ENCODE assay signal across 23 mouse cellular contexts in genomic region chr16:52043380-52044117, GRCm38 (mm10). TPM values are rescaled to one million over a fixed set of nuclear protein-coding genes. Genes with fewer than 3 reads are reported as not detected.
DNase-seq lines count a peak whose midpoint lies in the region; ATAC-seq lines count a peak whose summit lies in the region.
"Had no signal": no experiment of that assay in that cellular context is flagged by ENCODE, and none has a peak within 500 bp of the region (broad histone marks: within the 10 kb centered on the region; RNA-seq: fewer than 3 reads in every experiment).

No protein-coding gene starts in this region.

- H3K27ac ChIP-seq in hindbrain, embryonic 12.5 days = no peak overlapping the region
- H3K27ac ChIP-seq in hindbrain, embryonic 11.5 days (ENCODE audit: low read depth, low read length) = no peak overlapping the region
- H3K27ac ChIP-seq in kidney, embryonic 15.5 days = 0 out of 2 replicates have a peak overlapping the region, but pooled peaks have one; percentile 32
- H3K27ac ChIP-seq in neural tube, embryonic 13.5 days (replicated peaks) = peak overlapping the region; percentile 3; the same call in 1 of the 2 replicates
- H3K27ac ChIP-seq in neural tube, embryonic 15.5 days (replicated peaks) = no peak overlapping the region
- H3K27ac ChIP-seq: intestine, embryonic 15.5 days; layer of hippocampus, adult 2 months had no signal

- H3K36me3 ChIP-seq in hindbrain, embryonic 12.5 days = peaks cover 13% of the 10 kb centered on the region
- H3K36me3 ChIP-seq in hindbrain, embryonic 11.5 days (ENCODE audit: control insufficient read depth, insufficient read depth, low read length) = 0 out of 2 replicates have a peak, but pooled peaks cover 4% of the 10 kb centered on the region
- peaks cover 24% of the 10 kb centered on the region for H3K36me3 ChIP-seq in kidney, embryonic 15.5 days
- H3K36me3 ChIP-seq in neural tube, embryonic 13.5 days = peaks cover 15% of the 10 kb centered on the region
- peaks cover 14% of the 10 kb centered on the region for H3K36me3 ChIP-seq in neural tube, embryonic 15.5 days

- no peaks in the 10 kb centered on the region for H3K27me3 ChIP-seq in hindbrain, embryonic 12.5 days
- no peaks in the 10 kb centered on the region for H3K27me3 ChIP-seq in hindbrain, embryonic 11.5 days (ENCODE audit: control insufficient read depth, insufficient read depth, low read length)
- H3K27me3 ChIP-seq in kidney, embryonic 15.5 days = no peaks in the 10 kb centered on the region
- H3K27me3 ChIP-seq in neural tube, embryonic 13.5 days = no peaks in the 10 kb centered on the region
- H3K27me3 ChIP-seq in neural tube, embryonic 15.5 days (replicated peaks) = no peaks in the 10 kb centered on the region
- H3K27me3 ChIP-seq: intestine, embryonic 15.5 days; megakaryocyte, embryonic 14.5 days had no signal

- H3K9me3 ChIP-seq in hindbrain, embryonic 12.5 days (replicated peaks) = no peaks in the 10 kb centered on the region
- H3K9me3 ChIP-seq in hindbrain, embryonic 11.5 days (ENCODE audit: control insufficient read depth, low read length) = no peaks in the 10 kb centered on the region
- no peaks in the 10 kb centered on the region for H3K9me3 ChIP-seq in kidney, embryonic 15.5 days (replicated peaks)
- no peaks in the 10 kb centered on the region for H3K9me3 ChIP-seq in neural tube, embryonic 13.5 days
- H3K9me3 ChIP-seq in neural tube, embryonic 15.5 days (replicated peaks) = no peaks in the 10 kb centered on the region
- H3K9me3 ChIP-seq: intestine, embryonic 15.5 days; megakaryocyte, embryonic 14.5 days had no signal

- no peak overlapping the region for H3K4me2 ChIP-seq in hindbrain, embryonic 12.5 days (replicated peaks)
- no peak overlapping the region for H3K4me2 ChIP-seq in hindbrain, embryonic 11.5 days (replicated peaks; ENCODE audit: low read depth, low read length)
- H3K4me2 ChIP-seq in kidney, embryonic 15.5 days = no peak overlapping the region
- H3K4me2 ChIP-seq in neural tube, embryonic 13.5 days = no peak overlapping the region
- no peak overlapping the region for H3K4me2 ChIP-seq in neural tube, embryonic 15.5 days
- H3K4me2 ChIP-seq: intestine, embryonic 15.5 days had no signal

- no peak overlapping the region for H3K4me3 ChIP-seq in hindbrain, embryonic 12.5 days
- H3K4me3 ChIP-seq in hindbrain, embryonic 11.5 days (ENCODE audit: low read depth, low read length) = no peak overlapping the region
- H3K4me3 ChIP-seq in kidney, embryonic 15.5 days (replicated peaks) = no peak overlapping the region
- no peak overlapping the region for H3K4me3 ChIP-seq in neural tube, embryonic 13.5 days
- no peak overlapping the region for H3K4me3 ChIP-seq in neural tube, embryonic 15.5 days (replicated peaks)
- H3K4me3 ChIP-seq: intestine, embryonic 15.5 days; layer of hippocampus, adult 2 months; megakaryocyte, embryonic 14.5 days had no signal

- WGBS in hindbrain, embryonic 12.5 days = 64% methylated on average over 11 of the region's 11 CpGs
- 77% methylated on average over 11 of the region's 11 CpGs for WGBS in hindbrain, embryonic 11.5 days
- 70% methylated on average over 11 of the region's 11 CpGs for WGBS in kidney, embryonic 15.5 days
- WGBS in neural tube, embryonic 13.5 days = 60% methylated on average over 11 of the region's 11 CpGs
- WGBS in neural tube, embryonic 15.5 days = 54% methylated on average over 11 of the region's 11 CpGs

- peaks cover 18% of the 10 kb centered on the region for H3K4me1 ChIP-seq in hindbrain, embryonic 12.5 days
- H3K4me1 ChIP-seq in hindbrain, embryonic 11.5 days (replicated peaks; ENCODE audit: control insufficient read depth, insufficient read depth, low read length) = no peaks in the 10 kb centered on the region
- H3K4me1 ChIP-seq in kidney, embryonic 15.5 days = peaks cover 24% of the 10 kb centered on the region
- peaks cover 40% of the 10 kb centered on the region for H3K4me1 ChIP-seq in neural tube, embryonic 13.5 days (replicated peaks)
- peaks cover 11% of the 10 kb centered on the region for H3K4me1 ChIP-seq in neural tube, embryonic 15.5 days
- H3K4me1 ChIP-seq: intestine, embryonic 15.5 days had no signal

- no peak overlapping the region for H3K9ac ChIP-seq in hindbrain, embryonic 12.5 days
- H3K9ac ChIP-seq in hindbrain, embryonic 11.5 days (ENCODE audit: low read depth, low read length) = no peak overlapping the region
- no peak overlapping the region for H3K9ac ChIP-seq in kidney, embryonic 15.5 days
- H3K9ac ChIP-seq in neural tube, embryonic 13.5 days = no peak overlapping the region
- no peak overlapping the region for H3K9ac ChIP-seq in neural tube, embryonic 15.5 days (replicated peaks)
- H3K9ac ChIP-seq: intestine, embryonic 15.5 days had no signal

- ATAC-seq in hindbrain, embryonic 12.5 days (ENCODE audit: low FRiP score) = peak; percentile 51
- ATAC-seq in hindbrain, embryonic 11.5 days (ENCODE audit: low FRiP score) = no peak
- peak; percentile 80 for ATAC-seq in kidney, embryonic 15.5 days (replicated peaks; ENCODE audit: low FRiP score)
- ATAC-seq in neural tube, embryonic 13.5 days (ENCODE audit: low read depth) = no peak
- no peak for ATAC-seq in neural tube, embryonic 15.5 days (ENCODE audit: low FRiP score)
- ATAC-seq: intestine, embryonic 15.5 days had no signal

- DNase-seq in hindbrain, embryonic 11.5 days (ENCODE audit: low spot score) = no peak
- no peak for DNase-seq in kidney, postnatal 4 days
- no peak for DNase-seq in left cerebral cortex, adult 18-20 months (ENCODE audit: low spot score in 2 of 2)
- DNase-seq in right cerebral cortex, postnatal 10 days (ENCODE audit: low spot score in 2 of 2) = no peak
- DNase-seq: adrenal gland, postnatal 36 days; B cell, adult 2 months; cerebellum, adult 9-10 months; forebrain, postnatal 0 days; heart, adult 18-20 months; heart, postnatal 36 days; layer of hippocampus, postnatal 36 days; lung, adult 18-20 months; lung, postnatal 14 days; right cerebral cortex, postnatal 14 days; spleen, adult 18-20 months; thymus, postnatal 25 days had no signal

RNA-seq across cellular contexts. Expression of gene Cblb, which starts 12.5 kb away (rescaled TPM):
- polyA plus RNA-seq in hindbrain, embryonic 12.5 days (2016; fragmentation: Nextera tagmentation; extraction: Ambion mirVana) = 40.7 and 46.7 TPM in 2 replicates
- 54.2 and 54.6 TPM in 2 replicates for polyA plus RNA-seq in hindbrain, embryonic 11.5 days (2014; fragmentation: Nextera tagmentation; extraction: Ambion mirVana)
- 18.1 and 19.3 TPM in 2 replicates for polyA plus RNA-seq in kidney, embryonic 15.5 days (2015; fragmentation: Nextera tagmentation; extraction: Ambion mirVana)
- 16.8 and 20.1 TPM in 2 replicates for polyA plus RNA-seq in neural tube, embryonic 13.5 days (2015; fragmentation: Nextera tagmentation; extraction: Ambion mirVana)
- 7.7 and 10.8 TPM in 2 replicates for polyA plus RNA-seq in neural tube, embryonic 15.5 days (2015; fragmentation: Nextera tagmentation; extraction: Ambion mirVana)
- 10 to 100 TPM; 18.6 to 19.4 TPM for total RNA-seq in left cerebral cortex, adult 18-20 months (2021)

Comparison
In these comparisons a context has a peak if more than half of its experiments do, and no peak if none do; other contexts are left out.
1. ATAC-seq: peak in hindbrain, embryonic 12.5 days (single experiment) and kidney, embryonic 15.5 days (single experiment); none in hindbrain, embryonic 11.5 days (single experiment), neural tube, embryonic 13.5 days (single experiment) and neural tube, embryonic 15.5 days (single experiment).
2. H3K27ac ChIP-seq: peak in kidney, embryonic 15.5 days (single experiment) and neural tube, embryonic 13.5 days (single experiment); none in hindbrain, embryonic 12.5 days (single experiment), hindbrain, embryonic 11.5 days (single experiment) and neural tube, embryonic 15.5 days (single experiment).